Mouse (Mus musculus) erythroblast, embryonic 14.5 days (primary cell): ENCODE data around the gene Rgs7.

Source experiments
- GATA1 ChIP-seq: IDR thresholded peaks from 2 replicates; pipeline ENCODE4 v1.6.1; 2012; ENCODE audit warnings: low read length, inconsistent platforms, mixed read lengths
- TAL1 ChIP-seq: IDR thresholded peaks from 3 replicates; pipeline ENCODE4 v1.6.1; 2012; ENCODE audit warnings: low read length, inconsistent platforms, mixed read lengths

GRCm38 (mm10) chr1:175540700-175541099, 48.4 kb upstream of the Rgs7 start:
- TF ChIP-seq TAL1 (no peak), GATA1 (no peak)
